Mouse (Mus musculus) lung, adult 18-20 months (tissue): ENCODE measurements around the gene Gga3.
"Not testable (repeated sequence)": the region's sequence is repeated elsewhere in the genome, so short reads cannot be mapped to it uniquely, and the experiment has no call there.

Source experiments
- DNase-seq, 2 experiments: peaks; one replicate each; pipeline ENCODE4 v3.0.0; 2022; ENCODE audit warnings: mixed read lengths in 2 of 2

The Gga3 gene

DNA sequence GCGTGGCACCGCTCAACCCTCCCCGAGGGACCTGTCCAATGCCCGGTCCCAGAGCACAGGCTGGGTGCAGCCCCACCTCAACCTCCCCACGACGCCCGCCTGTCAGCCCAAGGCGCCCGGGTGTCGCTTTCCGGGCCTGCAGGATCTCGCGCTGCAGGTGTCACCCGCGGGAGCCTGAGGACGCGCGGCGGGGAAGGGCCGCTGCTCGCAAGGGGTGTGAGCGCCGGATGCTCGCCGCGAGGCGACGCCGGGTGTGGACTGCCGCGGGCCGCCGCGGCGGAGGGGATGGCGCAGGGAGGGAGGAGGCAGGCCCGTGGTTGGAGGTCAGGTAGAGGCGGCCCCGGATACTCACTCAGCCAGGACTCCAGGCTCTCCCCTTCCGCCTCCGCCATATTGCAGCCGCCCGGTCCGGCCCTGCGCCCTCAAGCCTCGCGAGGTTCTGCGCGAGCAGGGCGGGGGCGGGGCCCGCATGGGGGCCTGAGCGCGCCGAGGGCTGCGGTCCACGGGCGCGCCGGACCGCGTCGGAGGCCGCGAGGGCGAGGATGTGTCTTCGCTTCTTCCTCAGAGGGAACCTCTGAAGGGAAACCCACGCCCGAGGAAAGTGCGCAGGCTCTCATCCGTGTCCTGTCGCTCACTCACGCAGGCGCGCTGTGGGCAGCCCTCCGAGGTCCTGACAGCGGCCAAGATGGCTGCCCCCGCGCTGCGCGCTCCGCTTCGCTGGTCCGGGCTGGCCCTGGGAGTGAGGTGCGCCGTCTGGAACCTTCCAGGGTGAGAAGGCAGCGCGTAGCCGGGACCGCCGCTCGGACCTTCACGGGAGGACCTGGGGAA is at the start of gene Gga3, which contains the start of gene Mrps7:
TSS of gene Gga3 (minus strand) at position 576 of the 828 bp plus-strand sequence.
TSS of gene Mrps7 (plus strand) at position 450 of the 828 bp plus-strand sequence.
- peak; percentile 91 to 94 for DNase-seq

DNA sequence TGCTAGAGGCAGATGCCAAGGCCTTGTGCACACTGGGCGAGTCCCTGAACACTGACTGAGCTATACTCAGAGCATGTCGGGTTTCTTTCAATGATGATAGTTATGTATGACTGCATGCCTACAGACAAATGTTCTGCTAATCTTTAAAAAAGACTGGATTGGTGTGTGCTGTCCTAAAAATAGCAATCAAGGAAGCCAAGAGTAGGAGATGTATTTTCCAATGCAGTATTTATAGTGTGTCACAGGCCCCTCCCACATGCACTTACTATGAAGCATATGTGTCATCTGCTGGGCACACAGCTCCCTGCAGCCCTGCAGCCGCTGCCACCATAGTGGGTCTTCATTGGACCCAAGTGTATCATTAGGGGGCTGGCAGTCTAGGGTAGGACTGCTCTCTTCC is 49.3 kb upstream of the Gga3 start:
- DNase-seq: no peak

DNA sequence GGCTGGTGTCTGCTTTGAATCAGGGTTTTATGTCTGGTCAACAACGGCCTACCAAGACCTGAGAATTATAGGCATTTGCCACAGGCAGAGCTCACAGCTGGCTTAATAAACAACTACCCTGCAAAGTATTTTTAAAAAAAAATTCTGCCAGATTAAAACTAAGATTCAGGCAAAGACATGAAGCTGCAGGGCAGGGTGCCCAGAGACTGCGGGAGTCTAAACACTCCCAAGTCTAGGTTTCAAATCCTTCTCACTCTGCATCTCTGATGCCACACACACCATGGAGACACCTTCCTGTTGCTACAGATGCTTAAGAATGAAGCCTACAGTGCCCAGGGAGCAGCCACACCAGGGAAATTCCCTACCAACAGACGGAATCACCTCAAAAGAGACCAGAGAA is 47.8 kb upstream of the Gga3 start:
- no peak for DNase-seq

DNA sequence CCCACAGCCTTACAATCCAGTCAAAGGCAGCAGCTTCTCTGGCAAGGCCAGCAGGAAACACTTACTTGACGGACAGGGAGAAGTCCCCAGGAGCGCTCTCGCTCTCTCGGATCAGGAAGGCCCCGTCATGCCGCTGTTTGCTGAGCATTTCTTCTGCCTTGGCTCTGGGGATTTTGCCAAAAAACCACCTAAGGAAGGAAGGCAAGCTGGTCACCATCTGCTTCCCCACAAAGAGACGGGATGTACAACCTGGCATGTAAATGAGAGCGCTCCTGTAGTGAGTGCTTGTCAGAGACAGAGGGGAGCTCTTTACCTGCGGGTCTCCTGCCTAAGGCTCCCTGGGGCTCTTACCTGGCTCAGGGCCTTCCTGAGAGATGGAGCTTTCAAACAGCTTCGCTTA is 45.9 kb upstream of the Gga3 start:
- DNase-seq: no peak

DNA sequence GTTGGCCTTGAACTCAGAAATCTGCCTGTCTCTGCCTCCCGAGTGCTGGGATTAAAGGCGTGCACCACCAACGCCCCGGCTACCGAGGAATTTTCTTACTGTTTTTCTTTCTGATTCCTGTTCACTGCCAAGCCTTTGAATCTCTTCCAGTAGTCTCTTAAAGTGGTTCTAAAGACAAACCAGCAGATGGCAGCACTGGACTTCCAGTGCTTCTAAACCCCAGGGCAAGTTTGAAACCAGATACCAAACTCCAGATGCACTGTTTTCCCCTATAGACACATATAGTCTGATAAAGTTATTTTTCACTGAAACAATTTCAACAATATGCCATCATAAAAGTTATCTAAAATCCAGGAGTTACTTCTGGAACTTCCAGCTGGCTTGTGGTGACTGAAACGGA is 43.6 kb upstream of the Gga3 start:
- peak in 1 of 2 experiments; percentile 65 for DNase-seq

DNA sequence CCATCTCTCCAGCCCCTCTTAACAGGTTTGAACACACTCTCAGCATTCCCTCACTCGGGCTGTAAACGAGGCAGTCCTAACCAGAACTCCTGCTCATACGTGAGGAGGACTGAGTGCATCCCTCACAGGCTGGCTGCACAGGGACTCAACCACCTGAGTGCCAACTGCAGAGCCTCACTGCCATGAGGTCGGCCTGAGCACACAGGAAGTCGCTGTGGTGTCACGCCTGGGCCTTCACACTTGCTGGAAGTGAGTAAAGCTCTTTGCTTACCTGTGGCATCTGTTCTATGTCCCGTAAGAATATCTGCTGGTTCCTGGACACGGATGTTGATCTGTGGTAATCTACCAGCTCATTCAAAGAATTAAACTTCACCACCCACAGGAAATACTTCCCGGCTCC is 42.6 kb upstream of the Gga3 start:
- no peak for DNase-seq

DNA sequence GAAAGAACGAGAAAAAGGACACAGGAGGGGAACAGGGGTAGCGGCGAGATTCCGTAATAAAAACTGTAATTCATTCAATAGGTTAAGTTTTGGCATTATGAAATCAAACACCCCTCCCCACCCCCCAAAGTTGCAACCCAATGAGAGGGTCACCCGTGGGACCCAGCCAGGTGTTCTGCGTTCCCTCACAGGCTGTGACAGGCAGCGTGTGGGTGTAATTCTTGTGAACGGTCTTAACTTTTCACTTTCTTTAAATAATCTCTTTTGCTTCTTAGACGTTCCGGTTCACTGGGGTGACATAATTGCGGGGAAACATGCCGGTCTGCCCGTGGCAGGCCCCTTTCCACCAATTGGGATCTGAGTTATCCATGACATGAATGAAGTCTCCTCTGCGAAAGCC is 41.6 kb upstream of the Gga3 start:
- DNase-seq: not testable (repeated sequence)

DNA sequence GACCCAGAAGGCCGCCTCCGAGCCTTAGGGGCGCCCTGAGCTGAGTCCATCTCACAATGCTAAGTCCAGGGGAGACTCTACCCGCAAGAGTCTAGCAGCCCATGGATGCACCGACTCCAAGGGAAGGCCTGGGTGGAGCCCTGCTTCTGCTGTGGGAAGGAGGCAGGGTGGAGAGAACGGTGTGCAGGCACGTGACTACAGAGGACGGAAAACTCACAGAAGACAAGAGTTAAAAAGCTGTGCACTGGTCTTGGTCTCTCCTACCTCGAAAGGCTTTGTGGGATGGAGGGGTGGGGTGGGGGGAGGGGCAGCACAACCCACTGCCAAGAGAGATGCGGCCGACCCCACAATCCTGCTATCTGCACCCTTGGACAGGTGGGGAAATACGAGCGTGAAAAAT is 40.5 kb upstream of the Gga3 start:
- DNase-seq: no peak

DNA sequence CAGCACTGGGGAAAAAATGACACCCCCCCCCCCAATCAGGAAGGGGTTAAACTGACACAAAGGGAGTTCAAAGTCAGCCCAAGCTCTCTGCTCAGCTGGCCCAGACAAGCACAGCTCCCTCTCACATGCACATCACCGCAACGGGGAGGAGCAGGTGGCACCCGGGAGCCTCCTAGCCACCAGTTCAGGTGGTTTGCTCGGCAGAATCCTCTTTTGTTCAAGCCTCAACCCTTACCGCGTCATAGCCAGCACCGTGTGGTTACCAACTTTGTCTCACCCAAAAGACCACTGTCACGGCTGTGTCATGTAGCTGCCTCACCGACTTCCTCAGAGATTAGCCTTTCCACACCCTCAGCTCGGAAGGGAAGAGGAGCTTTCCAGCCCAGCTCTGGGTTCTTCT is 39.4 kb upstream of the Gga3 start:
- no peak for DNase-seq

DNA sequence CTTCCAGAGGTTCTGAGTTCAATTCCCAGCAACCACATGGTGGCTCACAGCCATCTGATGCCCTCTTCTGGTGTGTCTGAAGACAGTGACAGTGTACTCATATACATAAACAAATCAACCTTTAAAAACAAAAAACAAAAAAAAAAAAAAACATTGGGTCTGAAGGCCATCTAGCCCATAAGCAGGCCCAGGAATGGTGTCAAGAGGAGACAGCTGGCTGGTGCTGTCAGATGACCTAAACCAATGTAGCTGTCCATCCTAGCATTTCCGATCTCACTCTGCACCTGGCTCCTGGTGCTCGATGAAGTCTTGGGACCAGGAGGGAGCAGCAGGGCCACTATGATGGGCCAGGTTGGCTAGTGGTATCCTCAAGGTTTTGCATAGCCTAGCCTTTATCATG is 38.9 kb upstream of the Gga3 start:
- no peak for DNase-seq

DNA sequence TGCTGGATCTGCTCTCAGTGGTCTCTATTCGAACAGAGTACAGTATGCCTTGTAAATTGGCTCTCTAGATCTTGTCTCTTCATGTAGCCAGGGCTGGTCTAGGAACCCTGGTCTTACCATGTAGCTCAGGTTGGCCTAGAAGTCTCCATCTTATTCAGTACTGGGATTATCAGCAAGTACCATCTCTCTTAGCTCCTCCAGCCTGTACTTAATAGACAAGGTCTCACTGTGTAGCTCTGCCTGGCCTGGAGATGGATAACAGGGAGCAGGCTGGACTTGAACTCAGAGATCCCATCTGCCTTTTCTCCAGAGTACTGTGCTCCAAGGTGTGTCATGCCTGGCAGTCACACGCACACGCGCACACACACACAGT is 37.8 kb upstream of the Gga3 start:
- no peak for DNase-seq

DNA sequence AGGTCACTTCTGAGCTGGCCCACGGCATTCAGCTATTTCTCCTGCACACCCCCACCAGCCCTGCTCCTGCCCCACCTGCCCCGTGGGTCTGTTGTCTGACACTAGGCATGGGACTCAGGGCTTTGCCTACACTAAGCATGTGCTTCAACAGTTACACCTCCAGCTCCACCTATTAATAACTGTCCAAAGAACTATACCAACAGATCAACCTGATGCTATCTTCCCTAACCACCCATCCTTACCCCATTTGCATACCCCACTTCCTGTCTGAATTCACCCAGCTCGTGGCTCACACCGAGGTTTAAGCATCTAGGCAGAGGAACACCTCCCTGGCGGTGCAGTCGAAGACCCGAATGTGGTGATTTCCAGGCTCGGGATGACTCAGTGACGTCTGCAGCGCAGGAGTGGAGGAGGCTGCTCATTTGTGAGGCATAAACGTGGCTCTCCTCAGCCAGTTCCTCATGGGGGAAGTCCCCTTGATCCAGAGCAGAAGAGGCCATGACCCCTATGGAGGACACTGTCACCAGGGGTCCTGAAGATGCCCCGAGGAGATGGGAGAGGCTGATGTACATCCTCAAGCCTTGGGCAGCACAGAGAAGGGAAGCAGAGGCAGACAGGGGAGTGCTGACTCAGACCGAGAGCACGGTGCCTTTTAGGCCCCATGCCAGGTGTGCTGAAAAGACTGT is 37.3 kb upstream of the Gga3 start:
- DNase-seq: peak in 1 of 2 experiments; percentile 52

DNA sequence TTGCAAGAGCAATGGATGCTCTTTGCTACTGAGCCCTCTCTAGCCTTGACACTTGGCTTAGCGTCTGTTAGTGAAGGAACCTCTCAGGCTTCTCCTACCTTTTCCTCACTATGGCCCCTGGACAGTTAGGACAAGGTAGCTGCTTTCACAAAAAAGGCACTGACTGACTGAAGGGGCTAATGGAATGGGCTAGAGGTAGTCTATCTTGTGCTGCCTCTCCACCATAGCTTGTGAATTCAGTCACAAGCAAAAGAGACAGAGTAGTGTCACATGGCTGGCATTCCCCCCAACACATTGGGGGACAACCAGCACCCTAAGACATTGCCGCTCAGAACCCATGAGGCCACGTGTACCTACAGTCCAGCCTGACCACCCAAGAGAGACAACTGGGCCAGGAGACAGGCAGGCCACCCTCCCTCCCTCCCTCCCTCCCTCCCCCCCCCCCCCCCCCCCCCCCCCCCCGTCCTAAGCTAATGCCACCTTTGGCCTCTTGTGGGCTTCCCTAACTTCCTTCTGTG is 36.5 kb upstream of the Gga3 start:
- no peak for DNase-seq

DNA sequence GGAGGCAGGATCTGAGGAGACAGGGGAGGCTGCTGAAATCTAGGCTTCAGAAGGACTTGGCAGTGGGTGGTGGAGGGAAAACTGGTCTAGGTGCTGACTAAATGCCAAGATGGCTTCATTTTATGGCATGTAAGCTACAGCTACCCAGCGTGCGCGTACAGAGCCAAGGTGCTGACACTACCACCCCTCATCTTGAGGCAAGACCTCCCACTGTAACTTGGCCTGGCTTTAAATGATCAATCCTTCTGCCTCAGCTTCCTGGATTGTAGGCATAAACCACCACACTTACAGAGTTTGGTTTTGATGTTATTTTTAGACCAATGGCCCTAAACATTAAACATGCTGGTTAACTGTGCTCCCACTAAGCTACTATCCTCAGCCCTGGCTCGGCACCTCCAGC is 35.7 kb upstream of the Gga3 start:
- no peak for DNase-seq

DNA sequence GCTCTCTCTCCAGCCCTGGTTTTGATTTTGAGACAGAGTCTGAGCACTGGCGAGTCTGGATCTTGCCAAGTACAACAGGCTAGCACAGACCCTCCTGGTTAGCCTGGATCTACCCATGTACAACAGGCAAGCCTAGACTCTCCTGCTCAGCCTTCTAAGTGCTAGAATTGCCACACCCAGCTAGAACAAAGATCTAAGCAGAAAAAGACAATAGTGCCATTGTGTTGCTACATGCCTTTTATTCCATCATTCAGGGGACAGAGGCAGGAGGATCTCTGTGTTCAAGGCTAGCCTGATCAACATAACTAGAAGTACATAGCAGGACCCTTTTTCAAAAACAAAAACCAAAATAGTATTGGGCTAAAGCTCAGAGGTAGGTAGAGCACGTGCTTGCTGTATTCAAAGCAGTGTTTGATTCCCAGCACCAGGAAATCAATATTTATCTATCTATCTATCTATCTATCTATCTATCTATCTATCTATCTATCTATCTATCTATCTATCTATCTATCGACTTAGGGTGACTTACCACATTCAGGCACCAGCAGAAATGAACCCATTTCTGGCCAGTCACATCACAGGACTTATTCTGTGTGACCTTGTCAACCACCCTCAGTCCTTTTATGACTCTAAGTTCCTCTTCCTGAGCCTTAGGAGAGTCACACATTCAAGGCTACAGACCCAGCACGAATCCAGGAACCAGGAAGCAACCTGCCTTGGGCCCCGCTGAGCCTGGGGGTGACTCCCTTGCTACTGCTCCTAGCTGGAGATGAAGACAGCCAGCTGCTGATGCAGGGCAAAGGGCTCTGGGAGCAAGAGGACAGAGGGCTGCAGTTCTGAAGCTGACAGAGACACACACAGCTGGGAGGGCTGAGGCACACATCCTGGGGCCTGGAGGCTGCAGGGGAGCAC is 34.9 kb upstream of the Gga3 start:
- no peak for DNase-seq

DNA sequence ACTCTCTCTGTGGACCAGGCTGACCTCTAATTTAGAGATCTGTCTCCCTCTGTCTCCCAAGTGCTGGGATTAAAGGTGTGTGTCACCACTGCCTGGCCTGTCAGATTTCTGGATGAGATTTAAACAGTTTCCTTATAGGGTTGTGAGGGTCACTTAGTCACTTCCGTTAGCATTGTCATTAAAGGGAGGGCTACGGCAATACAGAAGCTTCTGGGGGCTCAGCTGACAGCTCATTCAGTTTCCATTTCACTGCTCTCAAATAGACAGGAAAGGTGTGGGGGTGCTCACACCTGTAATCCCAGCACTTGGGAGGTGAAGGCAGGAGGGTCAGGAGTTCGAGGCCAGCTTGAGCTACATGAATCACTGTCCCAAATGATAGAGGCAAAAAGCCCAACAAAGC is 33.1 kb upstream of the Gga3 start:
- DNase-seq: no peak

DNA sequence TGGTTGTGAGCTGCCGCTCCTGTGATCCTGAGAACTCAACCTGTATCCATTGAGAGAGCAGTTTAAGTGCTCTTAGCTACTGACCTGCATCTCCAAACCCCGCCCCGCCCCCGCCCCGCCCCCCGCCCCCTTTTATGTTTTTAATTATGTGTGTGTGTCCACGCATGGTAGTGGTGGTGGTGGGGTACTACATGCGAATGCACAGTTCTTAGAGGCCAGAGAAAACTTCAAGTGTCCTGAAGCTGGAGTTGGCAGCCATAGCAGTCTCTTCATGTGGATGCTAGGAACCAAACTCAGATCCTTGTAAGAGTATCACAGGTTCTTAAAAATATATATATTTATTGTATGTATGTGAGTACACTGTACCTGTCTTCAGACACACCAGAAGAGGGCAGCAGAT is 31.6 kb upstream of the Gga3 start:
- no peak for DNase-seq

DNA sequence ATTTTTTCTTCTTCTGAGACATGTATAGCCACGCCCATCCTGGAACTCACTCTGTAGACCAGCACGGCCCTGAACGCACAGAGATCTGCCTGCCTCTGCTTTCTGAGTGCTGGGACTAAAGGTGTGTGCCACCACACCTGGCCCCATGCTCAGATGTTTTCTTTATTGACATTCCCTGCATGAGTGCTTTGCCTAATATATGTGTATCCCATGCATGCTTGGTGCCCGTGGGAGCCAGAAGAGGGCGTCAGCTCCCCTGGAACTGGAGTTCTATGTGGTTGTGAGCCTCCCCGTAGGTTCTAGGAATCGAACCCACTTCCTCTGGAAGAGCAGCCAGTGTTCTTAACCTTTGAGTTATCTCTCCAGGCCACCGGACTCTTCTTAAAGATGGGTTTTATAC is 31.2 kb upstream of the Gga3 start:
- no peak for DNase-seq

DNA sequence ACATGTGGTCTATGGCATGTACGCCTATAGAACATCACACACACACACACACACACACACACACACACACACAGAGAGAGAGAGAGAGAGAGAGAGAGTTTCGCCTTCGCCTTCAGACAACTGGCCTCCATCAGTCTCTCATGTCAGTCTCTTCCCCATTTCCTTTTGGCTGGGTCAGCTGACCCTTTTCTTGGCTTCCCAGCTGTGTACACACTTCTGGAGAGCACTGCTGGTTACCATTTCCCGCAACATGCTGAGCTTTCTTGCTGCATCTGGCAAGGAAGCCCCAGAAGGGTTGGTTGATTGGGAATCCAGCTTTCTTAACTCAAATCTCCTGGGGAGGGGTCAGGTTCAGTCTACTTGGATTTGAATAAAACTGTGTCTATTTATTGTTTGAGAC is 30.3 kb upstream of the Gga3 start:
- DNase-seq: peak in 1 of 2 experiments; percentile 28

DNA sequence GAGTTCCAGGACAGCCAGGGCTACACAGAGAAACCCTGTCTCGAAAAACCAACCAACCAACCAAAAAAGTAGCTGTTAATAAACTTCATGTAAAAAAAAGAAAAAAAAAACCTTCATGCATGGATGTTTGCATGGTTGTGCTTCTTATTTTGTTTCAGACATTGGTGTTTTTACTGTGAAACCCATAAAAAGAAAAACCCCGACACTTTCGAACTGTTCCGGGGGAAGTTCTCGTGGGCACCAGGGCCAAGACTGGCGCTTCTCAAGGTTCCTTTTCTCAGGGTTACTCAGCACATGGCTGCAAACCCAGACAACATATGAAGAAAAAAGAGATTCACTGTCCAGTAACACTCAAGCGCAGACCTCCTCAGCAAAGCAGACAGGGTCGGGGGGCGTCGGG is 29.0 kb upstream of the Gga3 start:
- DNase-seq: no peak

DNA sequence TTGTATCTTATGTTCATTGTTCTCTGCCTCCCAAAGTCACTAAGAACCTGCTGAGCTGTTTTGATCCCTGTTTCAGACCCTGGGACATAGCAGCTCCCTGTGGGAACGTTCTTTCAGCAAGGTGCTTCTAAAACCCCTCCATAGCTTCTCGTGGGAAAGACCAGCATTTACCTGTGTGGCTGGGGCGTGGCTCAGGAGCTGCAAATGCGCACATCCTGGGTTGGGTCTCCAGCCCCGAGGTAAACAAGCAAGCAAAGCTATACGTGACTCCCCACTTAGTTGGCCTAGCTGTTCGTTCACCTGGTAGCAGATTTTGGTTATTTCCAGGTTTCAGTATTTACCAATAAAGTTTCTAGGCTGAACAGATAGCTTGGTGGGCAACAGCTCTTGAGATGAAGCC is 28.4 kb upstream of the Gga3 start:
- DNase-seq: no peak

DNA sequence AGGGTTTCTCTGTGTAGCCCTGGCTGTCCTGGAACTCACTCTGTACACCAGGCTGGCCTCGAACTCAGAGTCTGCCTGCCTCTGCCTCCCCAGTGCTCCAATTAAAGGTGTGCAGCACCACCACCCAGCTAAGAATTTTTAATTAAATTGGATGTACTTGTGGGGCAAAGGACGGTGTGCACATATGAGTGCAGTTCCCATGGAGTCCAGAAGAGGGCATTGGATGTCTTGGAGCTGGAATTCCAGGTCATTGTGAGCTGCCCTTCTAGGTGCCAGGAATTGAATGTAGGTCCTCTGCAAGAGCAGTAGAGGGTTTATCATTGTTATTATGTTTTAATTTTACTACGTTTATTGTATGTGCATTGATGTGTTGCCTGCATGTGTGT is 27.6 kb upstream of the Gga3 start:
- DNase-seq: peak; percentile 63 to 72
